Mouse (Mus musculus) intestine, embryonic 15.5 days (tissue): Measurements from ENCODE around the gene Dip2b. TPM values are rescaled to one million over a fixed set of nuclear protein-coding genes. Genes with fewer than 3 reads are reported as not detected.
A peak's percentile ranks its signal among the peaks of the same experiment; 100 is the strongest.

ENCODE experiments used
- ATAC-seq: fragments of 200-750 bp; cut with Nextera tagmentation; 2 replicates; pipeline ENCODE4 v1.8.0; 2017; ENCODE audit warnings: moderate TSS enrichment, moderate library complexity
- H3K27ac ChIP-seq: fragments of 300-500 bp; sonication (generic); 2 replicates; pipeline ENCODE4 v1.5.1; 2015; ENCODE audit warnings: mild to moderate bottlenecking, inconsistent platforms
- H3K27me3 ChIP-seq: fragments of 300-500 bp; sonication (generic); replicated peaks from 2 replicates; pipeline ENCODE4 v1.6.1; 2015; ENCODE audit warnings: inconsistent platforms
- H3K36me3 ChIP-seq: fragments of 300-500 bp; sonication (generic); 2 replicates; pipeline ENCODE4 v1.6.1; 2015; ENCODE audit warnings: inconsistent platforms
- H3K4me1 ChIP-seq: fragments of 300-500 bp; sonication (generic); replicated peaks from 2 replicates; pipeline ENCODE4 v1.6.1; 2015; ENCODE audit warnings: inconsistent platforms
- H3K4me2 ChIP-seq: fragments of 300-500 bp; sonication (generic); replicated peaks from 2 replicates; pipeline ENCODE4 v1.6.1; 2015; ENCODE audit warnings: mild to moderate bottlenecking, inconsistent platforms
- H3K4me3 ChIP-seq: fragments of 300-500 bp; sonication (generic); replicated peaks from 2 replicates; pipeline ENCODE4 v1.5.1; 2015; ENCODE audit warnings: inconsistent platforms
- H3K9ac ChIP-seq: fragments of 300-500 bp; sonication (generic); 2 replicates; pipeline ENCODE4 v1.6.1; 2015; ENCODE audit warnings: inconsistent platforms
- H3K9me3 ChIP-seq: fragments of 300-500 bp; sonication (generic); 2 replicates; pipeline ENCODE4 v1.6.1; 2016; ENCODE audit warnings: inconsistent platforms
- whole genome bisulfite sequencing: fragments of 180-500 bp; shearing (Covaris S2); methylation state at CpG from one replicate; pipeline ENCODE4 v1.1.7; 2015; 5-methylcytosine and 5-hydroxymethylcytosine counted together
- polyA plus RNA-seq: library from polyadenylated mRNA; unstranded; fragments of >200 nt; fragmentation: Nextera tagmentation; extraction: Ambion mirVana; gene quantifications from 2 replicates; pipeline ENCODE4 v1.2.1, GENCODE M21; 2015

Dip2b gene
- polyA plus RNA-seq, 1 experiment from 2014 or later = 7.6 TPM

DNA sequence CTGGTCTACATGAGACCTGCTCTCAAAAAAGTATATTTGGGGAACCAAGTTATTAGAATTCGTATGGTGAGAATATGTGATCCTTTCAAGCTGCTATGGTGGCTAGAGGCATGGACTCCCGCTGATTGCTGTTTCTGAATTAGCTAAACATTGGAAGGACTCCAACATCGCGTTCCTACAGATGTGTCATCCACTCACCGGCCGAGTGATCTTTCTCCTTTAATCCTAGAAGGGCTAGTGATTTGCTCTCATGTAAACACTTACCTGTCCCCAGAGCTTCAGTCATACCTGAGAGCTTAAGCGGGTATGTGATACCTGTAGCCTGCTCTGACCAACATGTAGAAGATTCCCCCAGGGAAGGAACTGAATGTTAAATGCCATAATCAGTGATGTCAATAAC lies 182.5 kb downstream of the Dip2b start:
- H3K27ac ChIP-seq = no peak overlapping the region
- no peaks in the 10 kb centered on the region for H3K4me1 ChIP-seq
- no peaks in the 10 kb centered on the region for H3K9me3 ChIP-seq
- no peak overlapping the region for H3K4me3 ChIP-seq
- ATAC-seq = no peak
- no peak overlapping the region for H3K9ac ChIP-seq
- H3K4me2 ChIP-seq = no peak overlapping the region
- WGBS = 59% methylated on average over 7 of the region's 7 CpGs
- no peaks in the 10 kb centered on the region for H3K27me3 ChIP-seq
- 0 out of 2 replicates have a peak, but pooled peaks cover under 1% of the 10 kb centered on the region for H3K36me3 ChIP-seq

DNA sequence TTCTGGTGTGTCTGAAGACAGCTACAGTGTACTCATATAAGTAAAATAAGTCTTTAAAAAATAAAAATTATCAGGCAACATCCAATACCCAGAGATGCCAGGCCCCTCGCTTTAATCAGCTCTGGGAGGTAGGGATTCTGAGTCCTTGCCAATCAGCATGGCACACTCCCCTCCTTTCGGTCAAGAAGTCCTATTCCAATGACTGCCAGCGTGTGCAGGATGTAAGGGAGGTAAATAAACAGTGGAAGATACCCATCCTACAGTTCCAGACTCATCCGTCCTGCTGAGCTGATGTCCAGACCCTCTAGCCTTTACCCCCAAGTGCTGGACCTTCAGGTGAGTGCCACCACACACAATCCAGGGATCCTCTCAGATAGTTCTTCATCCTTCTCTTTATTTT lies 186.9 kb downstream of the Dip2b start:
- no peak overlapping the region for H3K9ac ChIP-seq
- peaks cover 9% of the 10 kb centered on the region; the same call in 1 of the 2 replicates for H3K4me1 ChIP-seq
- no peak overlapping the region for H3K27ac ChIP-seq
- WGBS = 98% methylated on average over 4 of the region's 4 CpGs
- no peak overlapping the region for H3K4me2 ChIP-seq
- no peak overlapping the region for H3K4me3 ChIP-seq
- no peak for ATAC-seq
- H3K9me3 ChIP-seq = no peaks in the 10 kb centered on the region
- H3K36me3 ChIP-seq = no peaks in the 10 kb centered on the region
- H3K27me3 ChIP-seq = no peaks in the 10 kb centered on the region

DNA sequence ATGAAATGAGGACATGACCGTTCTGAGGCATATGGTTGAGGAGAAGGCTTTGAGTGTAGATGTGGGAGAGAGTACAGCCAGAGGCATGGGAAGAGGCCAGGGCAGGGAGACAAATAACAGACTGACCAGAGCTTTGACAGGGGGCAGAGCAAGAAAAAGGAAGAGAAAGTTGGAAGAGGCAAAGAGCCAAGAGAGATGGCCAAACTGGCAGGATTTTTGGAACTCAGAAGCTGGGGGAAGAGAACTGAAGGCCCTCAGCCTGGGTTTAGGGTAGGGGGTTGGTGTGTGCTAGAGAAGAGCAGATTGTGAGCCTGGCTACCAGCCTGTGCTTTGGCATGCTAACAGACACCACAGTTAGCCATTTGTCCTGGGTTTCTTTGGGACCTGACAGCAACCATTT lies 187.4 kb downstream of the Dip2b start:
- no peak overlapping the region for H3K4me2 ChIP-seq
- H3K27ac ChIP-seq = no peak overlapping the region
- 80% methylated on average over 1 of the region's 1 CpGs for WGBS
- no peaks in the 10 kb centered on the region for H3K36me3 ChIP-seq
- no peak overlapping the region for H3K4me3 ChIP-seq
- H3K9ac ChIP-seq = no peak overlapping the region
- no peaks in the 10 kb centered on the region for H3K27me3 ChIP-seq
- H3K4me1 ChIP-seq = peaks cover 9% of the 10 kb centered on the region; the same call in 1 of the 2 replicates
- H3K9me3 ChIP-seq = no peaks in the 10 kb centered on the region
- ATAC-seq = no peak

DNA sequence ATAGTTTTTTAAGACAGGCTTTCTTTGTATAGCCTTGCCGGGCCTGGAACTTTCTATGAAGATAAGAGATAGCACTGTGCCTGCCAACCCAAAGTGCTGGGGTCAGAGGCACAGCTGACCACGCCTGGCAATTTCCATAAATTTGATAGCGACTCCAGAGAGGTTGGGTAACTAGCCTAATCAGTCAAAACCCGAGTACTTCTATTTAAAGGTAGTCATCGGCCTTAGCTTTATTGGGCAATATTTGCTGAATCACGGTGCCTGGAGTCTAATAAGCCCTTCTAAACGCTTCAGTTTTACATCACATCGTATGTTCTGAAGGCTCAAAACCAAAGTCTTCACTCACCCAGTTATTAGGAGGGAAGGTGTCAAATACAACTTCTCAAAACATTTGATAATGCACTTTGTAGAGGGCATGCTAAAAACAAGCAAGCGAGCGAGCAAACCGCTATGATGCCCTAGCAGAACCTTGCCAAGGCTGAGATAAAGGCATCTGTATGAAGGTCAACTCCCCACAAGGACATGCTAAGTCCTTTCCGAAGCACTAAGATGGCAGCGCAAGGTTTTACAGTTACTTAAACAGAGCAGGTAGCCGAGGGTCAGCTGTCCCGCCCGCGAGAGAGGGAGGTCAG lies 188.7 kb downstream of the Dip2b start:
- peak; percentile 66 for ATAC-seq
- Histone ChIP-seq H3K4me2 (peak overlapping the region; percentile 73), H3K4me3 (peak overlapping the region; percentile 83), H3K9ac (peak overlapping the region; percentile 95), H3K9me3 (no peaks in the 10 kb centered on the region), H3K36me3 (no peaks in the 10 kb centered on the region), H3K4me1 (peaks cover 11% of the 10 kb centered on the region), H3K27ac (peak overlapping the region; percentile 100), H3K27me3 (no peaks in the 10 kb centered on the region)
- WGBS = 3% methylated on average over 17 of the region's 17 CpGs

DNA sequence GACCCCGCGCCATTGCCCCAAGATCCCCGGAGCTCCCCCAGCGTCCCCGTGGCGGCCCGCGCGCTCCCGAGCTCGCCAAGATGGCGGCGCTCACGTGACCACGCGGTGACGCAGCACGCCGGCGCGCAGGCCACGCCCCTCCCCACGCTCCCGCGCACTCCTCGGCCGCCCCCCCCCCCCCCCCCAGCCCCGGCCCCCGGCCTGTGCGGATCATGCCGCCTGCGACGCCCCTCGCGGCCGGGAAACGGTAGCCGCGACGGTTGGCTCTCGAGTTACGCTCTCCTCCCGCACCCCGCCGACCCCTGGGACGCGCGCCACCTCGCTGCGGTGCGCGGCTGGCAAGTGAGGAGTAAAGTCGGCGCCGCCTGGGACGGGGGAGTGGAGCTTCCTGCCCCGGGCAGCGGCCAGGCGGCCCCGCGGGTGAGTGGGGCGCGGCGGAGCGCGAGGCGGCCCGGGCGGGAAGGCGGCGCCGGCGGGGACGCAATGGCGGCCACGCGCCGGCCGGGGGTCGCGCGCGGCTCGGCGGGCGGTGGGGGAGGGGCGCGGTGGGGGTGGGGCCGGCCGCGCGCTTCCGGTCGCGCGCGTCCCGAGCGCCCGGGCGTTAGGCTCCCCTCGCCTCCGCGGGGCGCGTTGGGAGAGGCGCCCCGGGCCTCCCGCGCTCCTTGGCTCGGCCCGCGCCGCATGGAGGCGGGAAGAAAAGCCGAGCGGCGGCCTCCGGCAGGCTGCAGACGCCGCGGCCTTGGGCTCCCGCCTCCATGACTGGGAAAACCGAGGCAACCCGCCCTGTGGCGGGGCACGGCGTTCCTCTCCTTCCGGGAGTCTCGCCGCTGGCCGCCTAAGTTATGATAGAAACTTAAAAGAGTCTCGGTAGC lies 189.4 kb downstream of the Dip2b start, which contains the start of gene Atf1:
Gene Atf1, plus strand, starts transcription at position 157 of the 872 bp plus-strand sequence.
- Histone ChIP-seq H3K27me3 (no peaks in the 10 kb centered on the region), H3K4me1 (peaks cover 12% of the 10 kb centered on the region), H3K4me3 (peak within 1 kb of the TSS; percentile 83), H3K9me3 (no peaks in the 10 kb centered on the region), H3K4me2 (peak within 1 kb of the TSS; percentile 73), H3K9ac (peak within 1 kb of the TSS; percentile 95), H3K36me3 (no peaks in the 10 kb centered on the region), H3K27ac (peak within 1 kb of the TSS; percentile 100)
- peak; percentile 88 for ATAC-seq
- WGBS = under 1% methylated on average over 54 of the region's 133 CpGs

DNA sequence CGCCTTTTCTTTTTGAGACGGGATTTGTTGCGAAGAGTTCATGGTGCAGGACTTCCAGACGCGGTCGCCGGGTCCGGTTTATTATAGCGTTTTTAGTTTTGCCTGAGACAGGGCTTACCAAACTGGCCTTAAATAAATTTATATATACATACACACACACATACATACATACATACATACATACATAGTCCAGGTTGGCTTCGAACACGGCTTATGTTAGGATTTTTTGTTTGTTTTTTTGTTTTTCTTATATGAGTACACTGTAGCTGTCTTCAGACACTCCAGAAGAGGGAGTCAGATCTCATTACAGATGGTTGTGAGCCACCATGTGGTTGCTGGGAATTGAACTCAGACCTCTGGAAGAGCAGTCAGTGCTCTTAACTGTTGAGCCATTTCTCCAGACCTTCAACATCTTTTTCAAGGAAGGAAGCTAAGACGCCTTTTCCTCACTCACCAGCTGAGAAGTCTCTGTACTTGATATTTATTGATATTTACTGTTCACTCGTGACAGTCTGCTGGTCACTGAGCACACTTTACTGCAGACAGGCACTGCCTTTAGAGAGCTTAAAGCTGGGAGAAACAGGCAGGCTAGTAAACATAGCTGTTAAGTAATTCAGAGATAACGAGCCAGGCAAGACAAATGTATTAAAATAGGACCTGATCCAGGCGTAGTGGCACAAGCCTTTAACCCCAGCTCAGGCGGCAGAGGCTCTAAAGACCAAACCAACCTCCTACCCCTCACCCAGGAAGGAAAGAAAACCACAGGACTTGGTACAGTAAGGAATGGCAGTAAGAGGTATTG lies 190.3 kb downstream of the Dip2b start:
- Histone ChIP-seq H3K9me3 (no peaks in the 10 kb centered on the region), H3K36me3 (peaks cover 2% of the 10 kb centered on the region; the same call in 1 of the 2 replicates), H3K27ac (peak overlapping the region; percentile 100), H3K4me3 (peak overlapping the region; percentile 83), H3K9ac (peak overlapping the region; percentile 95), H3K27me3 (no peaks in the 10 kb centered on the region), H3K4me1 (peaks cover 12% of the 10 kb centered on the region), H3K4me2 (peak overlapping the region; percentile 73)
- WGBS = 6% methylated on average over 16 of the region's 16 CpGs
- peak; percentile 9; the same call in 1 of the 2 replicates for ATAC-seq

DNA sequence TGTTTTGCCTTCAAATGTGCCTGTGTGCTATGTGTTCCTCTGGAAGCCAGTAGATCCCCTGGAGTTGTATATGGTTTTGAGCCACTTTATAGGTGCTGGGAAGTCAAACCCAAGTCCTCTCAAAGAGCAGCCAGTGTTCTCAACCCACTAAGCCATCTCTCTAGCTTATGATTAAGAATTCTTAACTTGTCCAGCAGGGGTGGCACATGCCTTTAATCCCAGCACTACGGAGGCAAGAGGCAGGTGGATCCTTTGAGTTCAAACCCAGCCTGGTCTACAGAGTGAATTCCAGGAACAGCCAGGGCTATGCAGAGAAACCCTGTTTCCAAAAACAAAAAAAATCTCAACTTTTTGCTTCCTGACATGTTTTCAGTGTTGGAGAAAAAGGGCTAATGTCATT lies 192.2 kb downstream of the Dip2b start:
- Histone ChIP-seq H3K36me3 (peaks cover 9% of the 10 kb centered on the region; the same call in 1 of the 2 replicates), H3K27me3 (no peaks in the 10 kb centered on the region), H3K4me2 (no peak overlapping the region), H3K4me1 (peaks cover 12% of the 10 kb centered on the region), H3K27ac (no peak overlapping the region), H3K4me3 (no peak overlapping the region), H3K9me3 (no peaks in the 10 kb centered on the region), H3K9ac (no peak overlapping the region)
- no peak for ATAC-seq
- 76% methylated on average over 1 of the region's 1 CpGs for WGBS

DNA sequence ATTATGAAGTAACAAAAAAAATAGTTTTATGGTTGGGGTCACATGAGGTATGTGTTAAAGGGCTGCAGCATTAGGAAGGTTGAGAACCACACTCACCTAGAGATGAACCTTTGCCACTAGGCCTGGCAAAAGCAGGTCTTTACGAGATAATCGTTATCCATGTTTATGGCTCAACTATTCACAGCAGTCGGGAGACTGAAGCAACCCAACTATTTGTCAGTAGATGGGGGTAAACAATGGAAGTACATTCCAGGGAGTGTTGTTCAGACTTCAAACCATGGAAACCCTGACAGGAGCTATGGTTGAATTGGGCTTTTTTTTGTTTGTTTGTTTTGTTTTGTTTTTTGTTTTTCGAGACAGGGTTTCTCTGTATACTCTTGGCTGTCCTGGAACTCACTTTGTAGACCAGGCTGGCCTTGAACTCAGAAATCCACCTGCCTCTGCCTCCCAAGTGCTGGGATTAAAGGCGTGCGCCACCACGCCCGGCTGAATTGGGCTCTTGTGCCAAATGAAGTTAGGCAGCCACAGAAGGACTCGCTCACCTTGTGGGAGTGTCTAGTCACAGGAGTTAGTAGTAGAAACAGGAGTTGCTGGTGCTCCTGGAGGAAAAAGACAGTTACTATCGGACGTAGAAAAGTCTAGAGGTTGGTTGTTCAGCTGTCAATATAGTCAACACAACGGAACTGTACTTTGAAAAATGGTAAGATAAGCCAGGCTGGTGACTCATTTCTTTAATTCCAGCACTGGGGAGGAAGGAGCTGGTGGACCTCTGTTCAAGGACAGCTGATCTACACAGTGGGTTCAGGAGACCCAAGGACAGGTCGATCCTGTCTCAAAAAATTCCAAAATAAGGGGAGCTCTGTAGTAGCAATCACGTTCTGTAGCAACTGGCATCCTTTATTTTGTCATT lies 193.4 kb downstream of the Dip2b start:
- Histone ChIP-seq H3K9me3 (no peaks in the 10 kb centered on the region), H3K27me3 (no peaks in the 10 kb centered on the region), H3K27ac (no peak overlapping the region), H3K4me2 (no peak overlapping the region), H3K4me1 (peaks cover 12% of the 10 kb centered on the region), H3K36me3 (peaks cover 16% of the 10 kb centered on the region; the same call in 1 of the 2 replicates), H3K9ac (no peak overlapping the region), H3K4me3 (no peak overlapping the region)
- no peak for ATAC-seq
- 74% methylated on average over 14 of the region's 14 CpGs for WGBS

DNA sequence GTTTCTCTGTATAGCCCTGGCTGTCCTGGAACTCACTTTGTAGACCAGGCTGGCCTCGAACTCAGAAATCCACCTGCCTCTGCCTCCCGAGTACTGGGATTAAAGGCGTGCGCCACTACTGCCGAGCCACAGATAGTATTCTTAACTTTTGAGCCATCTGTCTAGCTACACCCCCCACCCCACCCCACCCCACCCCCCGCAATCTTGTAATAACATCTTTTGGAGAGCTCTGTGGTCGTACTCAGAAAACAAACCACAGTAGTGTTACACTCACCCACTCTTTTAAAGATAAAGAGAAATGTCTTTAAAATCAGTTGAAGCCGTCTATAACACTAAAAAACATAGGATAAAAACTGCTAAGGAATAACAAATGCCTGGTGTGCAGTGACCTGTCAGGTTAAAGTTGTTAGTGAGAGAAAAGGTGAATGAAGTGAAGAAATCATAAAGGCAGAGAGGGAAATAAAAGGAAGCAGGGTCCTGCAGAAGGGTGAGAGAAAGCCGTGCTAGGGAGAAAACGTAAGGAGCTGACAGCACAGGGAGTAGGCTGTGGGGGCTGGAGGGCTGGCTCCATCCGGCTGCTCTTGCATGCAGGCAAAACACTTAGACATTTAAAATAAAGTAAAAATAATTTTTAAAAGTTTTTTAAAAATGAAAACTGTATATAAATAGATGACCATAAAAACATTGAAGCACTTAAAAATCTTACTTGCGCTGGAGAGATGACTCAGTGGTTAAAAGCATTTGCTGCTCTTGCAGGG lies 196.9 kb downstream of the Dip2b start:
- WGBS = 86% methylated on average over 12 of the region's 12 CpGs
- H3K36me3 ChIP-seq = peaks cover 17% of the 10 kb centered on the region; the same call in 1 of the 2 replicates

DNA sequence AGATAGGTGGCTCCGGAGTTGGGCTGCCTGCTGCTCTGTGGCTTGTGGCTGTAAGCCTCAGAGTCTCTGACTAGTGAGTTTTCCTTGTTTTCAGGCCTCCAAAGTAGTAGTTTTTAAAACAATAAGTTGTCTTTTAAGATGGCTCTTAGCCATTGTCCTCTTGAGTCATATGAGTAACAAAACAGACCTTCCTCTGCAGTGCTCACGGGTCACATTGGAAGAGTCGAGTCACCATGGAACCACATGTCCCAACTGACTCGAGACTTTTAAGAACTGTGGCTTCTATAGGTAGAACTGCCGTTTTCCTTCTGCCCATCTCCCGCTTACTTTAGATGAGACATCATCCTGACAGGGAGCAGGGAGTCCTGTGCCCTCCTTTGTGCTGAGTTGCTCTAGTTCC lies 198.5 kb downstream of the Dip2b start:
- peaks cover 25% of the 10 kb centered on the region; the same call in 1 of the 2 replicates for H3K36me3 ChIP-seq
- WGBS = 90% methylated on average over 6 of the region's 6 CpGs

More for the DNA sequence above, 196.9 kb downstream of the Dip2b start:
- Histone ChIP-seq H3K27ac (no peak overlapping the region), H3K4me3 (no peak overlapping the region), H3K27me3 (no peaks in the 10 kb centered on the region), H3K9ac (no peak overlapping the region), H3K9me3 (no peaks in the 10 kb centered on the region), H3K4me2 (no peak overlapping the region), H3K4me1 (peaks cover 3% of the 10 kb centered on the region; the same call in 1 of the 2 replicates)
- no peak for ATAC-seq

More for the DNA sequence above, 198.5 kb downstream of the Dip2b start:
- Histone ChIP-seq H3K4me3 (no peak overlapping the region), H3K27ac (no peak overlapping the region), H3K4me1 (0 out of 2 replicates have a peak, but pooled peaks cover 3% of the 10 kb centered on the region), H3K9ac (no peak overlapping the region), H3K4me2 (no peak overlapping the region), H3K9me3 (no peaks in the 10 kb centered on the region), H3K27me3 (no peaks in the 10 kb centered on the region)
- no peak for ATAC-seq
